Mouse (Mus musculus) skeletal muscle tissue, adult 2 months (tissue): ENCODE measurements around the gene Tmem253.
"Not testable (repeated sequence)": the region's sequence is repeated elsewhere in the genome, so short reads cannot be mapped to it uniquely, and the experiment has no call there.

ENCODE experiments used
- DNase-seq: peaks from one replicate; pipeline ENCODE4 v3.0.0-alpha.2; 2012; ENCODE audit warnings: low read depth, low spot score

Gene Tmem253

GRCm38 (mm10) chr14:52021568-52022212 is 6.2 kb downstream of the Tmem253 start:
- no peak for DNase-seq

- no peak for DNase-seq
Measured at GRCm38 (mm10) chr14:52022244-52022708, 6.8 kb downstream of the Tmem253 start.

GRCm38 (mm10) chr14:52022709-52023459 is 7.4 kb downstream of the Tmem253 start:
- peak; percentile 81 for DNase-seq

- DNase-seq, result no peak
Measured at GRCm38 (mm10) chr14:52024133-52024532, 8.7 kb downstream of the Tmem253 start.

GRCm38 (mm10) chr14:52026342-52026741 is 10.9 kb downstream of the Tmem253 start:
- DNase-seq, result no peak

- no peak for DNase-seq
Measured at GRCm38 (mm10) chr14:52035926-52036325, 20.5 kb downstream of the Tmem253 start.

GRCm38 (mm10) chr14:52039332-52039731 is 23.9 kb downstream of the Tmem253 start:
- DNase-seq, result no peak

GRCm38 (mm10) chr14:52042359-52042758 is 26.9 kb downstream of the Tmem253 start, which contains the start of gene Olfr221:
Olfr221 (minus strand) TSS chr14:52042459.
- not testable (repeated sequence) for DNase-seq

GRCm38 (mm10) chr14:52043446-52043845 is 28.0 kb downstream of the Tmem253 start:
- no peak for DNase-seq

GRCm38 (mm10) chr14:52044901-52045678 is 29.6 kb downstream of the Tmem253 start:
- DNase-seq, result no peak

GRCm38 (mm10) chr14:52045966-52046565 is 30.6 kb downstream of the Tmem253 start:
- no peak for DNase-seq

GRCm38 (mm10) chr14:52052720-52053119 is 37.3 kb downstream of the Tmem253 start:
- DNase-seq, result not testable (repeated sequence)

GRCm38 (mm10) chr14:52059982-52060381 is 44.5 kb downstream of the Tmem253 start:
- no peak for DNase-seq

GRCm38 (mm10) chr14:52060800-52061199 is 45.3 kb downstream of the Tmem253 start:
- no peak for DNase-seq

GRCm38 (mm10) chr14:52061798-52062197 is 46.3 kb downstream of the Tmem253 start:
- DNase-seq, result no peak

GRCm38 (mm10) chr14:52066135-52066534 is 50.7 kb downstream of the Tmem253 start:
- no peak for DNase-seq
